Mouse (Mus musculus) myocyte (in vitro differentiated cells): ENCODE data around the gene Srd5a1. TPM values are rescaled to one million over a fixed set of nuclear protein-coding genes. Genes with fewer than 3 reads are reported as not detected.

Source experiments
- H3K27me3 ChIP-seq: one replicate; pipeline ENCODE4 v1.6.1; 2011; ENCODE audit not compliant: control insufficient read depth, insufficient read depth, insufficient read length
- H3K36me3 ChIP-seq: one replicate; pipeline ENCODE4 v1.6.1; 2011; ENCODE audit not compliant: control insufficient read depth, insufficient read depth
- H3K4me2 ChIP-seq: one replicate; pipeline ENCODE4 v1.6.1; 2011; ENCODE audit warnings: low read depth, control low read depth
- H3K4me3 ChIP-seq: one replicate; pipeline ENCODE4 v1.5.1; 2011; ENCODE audit warnings: mild to moderate bottlenecking, control low read depth, moderate library complexity
- H3K79me2 ChIP-seq: one replicate; pipeline ENCODE4 v1.6.1; 2011; ENCODE audit not compliant: control insufficient read depth, insufficient read depth
- H3ac ChIP-seq: one replicate; pipeline ENCODE4 v1.6.1; 2011; ENCODE audit not compliant: control insufficient read depth, insufficient read length
- CEBPB ChIP-seq: IDR thresholded peaks from 2 replicates; pipeline ENCODE4 v1.6.1; 2011; ENCODE audit warnings: mild to moderate bottlenecking, moderate library complexity; ENCODE audit not compliant: poor library complexity, insufficient read depth, severe bottlenecking
- E2F4 ChIP-seq: IDR thresholded peaks from one replicate; pipeline ENCODE4 v1.6.1; 2011; ENCODE audit warnings: mild to moderate bottlenecking, control low read depth, moderate library complexity; ENCODE audit not compliant: insufficient read depth
- MAX ChIP-seq: IDR thresholded peaks from one replicate; pipeline ENCODE4 v1.6.1; 2011; ENCODE audit warnings: low read depth, mild to moderate bottlenecking, control low read depth
- MYOD1 ChIP-seq, 3 experiments: IDR thresholded peaks; one replicate each; pipeline ENCODE4 v1.6.1; 2011; ENCODE audit warnings: control low read depth in 2 of 3, low read depth in 2 of 3, mild to moderate bottlenecking in 2 of 3, moderate library complexity in 1 of 3; ENCODE audit not compliant: insufficient read length in 2 of 3, control insufficient read depth in 1 of 3
- MYOG ChIP-seq, 3 experiments: IDR thresholded peaks; one replicate each; pipeline ENCODE4 v1.6.1; 2011; ENCODE audit warnings: control low read depth in 2 of 3, low read depth in 2 of 3, mild to moderate bottlenecking in 2 of 3; ENCODE audit not compliant: insufficient read length in 2 of 3, control insufficient read depth in 1 of 3, insufficient read depth in 1 of 3
- POLR2A ChIP-seq: IDR thresholded peaks from one replicate; pipeline ENCODE4 v1.6.1; 2011; ENCODE audit warnings: low read depth, mild to moderate bottlenecking, control low read depth, moderate library complexity; ENCODE audit not compliant: insufficient read length
- POLR2AphosphoS2 ChIP-seq: IDR thresholded peaks from one replicate; pipeline ENCODE4 v1.6.1; 2011; ENCODE audit warnings: low read depth, control low read depth; ENCODE audit not compliant: insufficient read length
- REST ChIP-seq: IDR thresholded peaks from one replicate; pipeline ENCODE4 v1.6.1; 2011; ENCODE audit warnings: mild to moderate bottlenecking, control low read depth, moderate library complexity; ENCODE audit not compliant: insufficient read depth, insufficient read length
- SRF ChIP-seq: IDR thresholded peaks from one replicate; pipeline ENCODE4 v1.6.1; 2011; ENCODE audit warnings: low read depth; ENCODE audit not compliant: control insufficient read depth, insufficient read length
- TCF12 ChIP-seq: IDR thresholded peaks from one replicate; pipeline ENCODE4 v1.6.1; 2011; ENCODE audit warnings: mild to moderate bottlenecking, control low read depth; ENCODE audit not compliant: poor library complexity, insufficient read depth, severe bottlenecking
- TCF3 ChIP-seq: IDR thresholded peaks from one replicate; pipeline ENCODE4 v1.6.1; 2011; ENCODE audit warnings: low read depth, control low read depth; ENCODE audit not compliant: insufficient read length
- USF1 ChIP-seq: IDR thresholded peaks from one replicate; pipeline ENCODE4 v1.6.1; 2011; ENCODE audit warnings: low read depth, mild to moderate bottlenecking, control low read depth, moderate library complexity
- polyA plus RNA-seq: library from polyadenylated mRNA; unstranded; fragments of >200 nt; fragmentation: generic; extraction: Trizol; gene quantifications from one replicate; pipeline ENCODE4 v1.2.1, GENCODE M21; 2012; ENCODE audit warnings: missing spikeins

Gene Srd5a1
- polyA plus RNA-seq, 1 experiment = 2.7 TPM

DNA sequence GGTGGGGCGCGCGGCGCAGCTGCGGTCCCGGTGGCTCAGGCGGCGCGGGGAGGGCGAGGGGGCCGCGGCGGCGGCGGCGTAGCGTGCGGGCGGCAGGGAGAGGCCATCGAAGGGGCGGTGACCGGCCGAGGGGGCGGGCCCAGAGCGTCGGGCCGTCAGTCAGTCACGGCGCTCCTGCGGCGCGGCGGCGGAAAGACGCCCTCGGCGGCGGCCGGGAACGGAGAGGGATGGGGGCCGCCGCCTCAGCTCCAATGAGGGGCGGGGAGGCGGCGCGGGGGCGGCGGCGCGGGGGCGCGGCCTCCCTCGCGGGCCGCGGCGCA is 76.9 kb downstream of the Srd5a1 start, which contains the start of gene Tent4a:
TSS of gene Tent4a (minus strand) at position 284 of the 320 bp plus-strand sequence.
- Histone ChIP-seq H3K79me2 (peaks cover 40% of the 10 kb centered on the region), H3K27me3 (no peaks in the 10 kb centered on the region), H3K36me3 (no peaks in the 10 kb centered on the region), H3ac (peak within 1 kb of the TSS; percentile 94), H3K4me2 (peak within 1 kb of the TSS; percentile 92), H3K4me3 (peak within 1 kb of the TSS; percentile 58)
- no peak for TF ChIP-seq CEBPB
- peak in 1 of 3 experiments; percentile 25 for TF ChIP-seq MYOD1 (IDR thresholded peaks at IDR 0.05; ENCODE audit: control insufficient read depth in 1 of 3, insufficient read length in 2 of 3, low read depth in 2 of 3)

DNA sequence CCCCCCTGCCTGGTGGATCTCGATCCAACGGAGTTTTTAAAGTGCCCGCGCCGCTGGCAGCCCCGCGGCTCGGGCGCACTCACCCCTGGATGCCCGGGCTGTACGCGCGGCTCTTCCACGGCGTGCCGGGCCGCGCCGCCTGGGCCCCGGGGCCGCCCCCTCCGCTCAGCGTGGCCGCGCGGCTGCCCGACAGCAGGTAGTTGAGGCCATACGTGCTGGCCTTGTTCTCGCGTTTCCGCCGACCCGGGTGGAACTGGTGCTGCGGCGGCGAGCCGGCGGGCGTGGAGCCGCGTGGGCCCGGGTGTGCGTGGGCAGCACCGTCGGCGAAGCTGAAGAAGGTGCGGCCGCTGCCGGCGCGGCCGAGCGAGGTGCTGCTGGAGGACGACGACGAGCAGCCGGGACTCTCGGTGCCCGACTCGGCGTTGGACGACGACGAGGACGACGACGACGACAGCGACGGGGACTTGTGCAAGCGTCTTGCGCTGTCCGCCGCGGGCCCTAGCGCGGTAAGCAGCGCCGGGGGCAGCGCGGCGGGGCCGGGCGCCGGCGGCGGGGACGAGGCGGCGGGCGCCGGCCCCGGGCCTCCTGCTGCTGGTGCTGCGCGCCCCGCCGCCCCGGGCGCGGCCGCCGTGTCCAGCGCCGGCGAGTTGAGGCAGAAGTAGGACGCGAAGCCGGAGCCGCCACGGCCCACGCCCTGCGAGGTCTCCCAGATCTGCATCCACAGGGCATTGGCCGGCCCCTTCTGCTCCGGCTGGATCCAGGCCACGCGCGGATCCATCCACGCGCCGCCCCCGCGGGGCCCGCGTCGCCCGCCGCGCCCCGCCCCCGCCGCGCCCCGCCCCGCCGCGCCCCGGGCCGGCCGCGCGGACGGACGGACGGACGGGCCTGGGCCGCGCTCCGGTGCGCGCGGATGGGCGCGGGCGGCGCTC is 77.6 kb downstream of the Srd5a1 start, which contains the start of gene Nsun2:
TSS of gene Nsun2 (plus strand) at position 342 of the 929 bp plus-strand sequence.
- Histone ChIP-seq H3K27me3 (no peaks in the 10 kb centered on the region), H3K4me2 (peak within 1 kb of the TSS; percentile 92), H3K36me3 (no peaks in the 10 kb centered on the region), H3K79me2 (peaks cover 46% of the 10 kb centered on the region), H3ac (peak within 1 kb of the TSS; percentile 94), H3K4me3 (peak within 1 kb of the TSS; percentile 58)
- TF ChIP-seq MAX (no peak), MYOG (IDR thresholded peaks at IDR 0.05; ENCODE audit: control insufficient read depth in 1 of 3, insufficient read depth in 1 of 3, insufficient read length in 2 of 3, low read depth in 2 of 3) (peak in 1 of 3 experiments; percentile 2), POLR2A (peak; percentile 71), MYOD1 (IDR thresholded peaks at IDR 0.05; ENCODE audit: control insufficient read depth in 1 of 3, insufficient read length in 2 of 3, low read depth in 2 of 3) (peak in 1 of 3 experiments; percentile 14), CEBPB (no peak), USF1 (no peak), E2F4 (peak; percentile 60)

DNA sequence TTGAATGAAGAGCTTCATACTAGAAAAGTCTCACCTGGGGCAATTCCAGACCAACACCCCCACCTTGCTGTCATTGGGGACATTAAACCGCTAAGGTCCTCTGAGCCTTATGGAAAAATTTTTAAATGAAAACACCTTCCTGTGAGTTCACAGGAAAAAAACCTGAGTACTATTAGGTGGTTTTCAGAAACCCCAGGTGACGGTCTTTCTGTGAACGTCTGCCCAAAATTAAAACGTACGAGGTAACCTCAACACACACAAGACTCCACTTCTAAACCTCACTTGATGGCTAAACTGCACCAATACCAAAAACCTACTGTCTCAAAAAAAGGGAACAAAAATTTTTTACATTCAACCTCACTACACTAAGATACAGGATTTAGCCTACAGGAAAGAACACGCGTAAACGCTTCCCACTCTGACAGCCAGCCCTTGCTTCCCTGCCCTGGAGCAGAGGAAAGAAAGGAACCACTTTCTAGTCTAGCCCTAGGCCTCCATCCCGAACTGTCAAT is 78.3 kb downstream of the Srd5a1 start:
- Histone ChIP-seq H3K79me2 (peaks cover 54% of the 10 kb centered on the region), H3K4me3 (peak overlapping the region; percentile 58), H3K4me2 (peak overlapping the region; percentile 92), H3K36me3 (no peaks in the 10 kb centered on the region), H3K27me3 (no peaks in the 10 kb centered on the region), H3ac (peak overlapping the region; percentile 94)
- TF ChIP-seq USF1 = no peak
- TF ChIP-seq TCF12 = no peak
- no peak for TF ChIP-seq SRF
- no peak for TF ChIP-seq MAX
- TF ChIP-seq MYOD1 (IDR thresholded peaks at IDR 0.05; ENCODE audit: control insufficient read depth in 1 of 3, insufficient read length in 2 of 3, low read depth in 2 of 3) = no peak
- no peak for TF ChIP-seq TCF3
- no peak for TF ChIP-seq POLR2AphosphoS2
- TF ChIP-seq POLR2A = no peak
- TF ChIP-seq MYOG (IDR thresholded peaks at IDR 0.05; ENCODE audit: control insufficient read depth in 1 of 3, insufficient read depth in 1 of 3, insufficient read length in 2 of 3, low read depth in 2 of 3) = no peak
- TF ChIP-seq CEBPB = no peak
- TF ChIP-seq E2F4 = no peak
- no peak for TF ChIP-seq REST

DNA sequence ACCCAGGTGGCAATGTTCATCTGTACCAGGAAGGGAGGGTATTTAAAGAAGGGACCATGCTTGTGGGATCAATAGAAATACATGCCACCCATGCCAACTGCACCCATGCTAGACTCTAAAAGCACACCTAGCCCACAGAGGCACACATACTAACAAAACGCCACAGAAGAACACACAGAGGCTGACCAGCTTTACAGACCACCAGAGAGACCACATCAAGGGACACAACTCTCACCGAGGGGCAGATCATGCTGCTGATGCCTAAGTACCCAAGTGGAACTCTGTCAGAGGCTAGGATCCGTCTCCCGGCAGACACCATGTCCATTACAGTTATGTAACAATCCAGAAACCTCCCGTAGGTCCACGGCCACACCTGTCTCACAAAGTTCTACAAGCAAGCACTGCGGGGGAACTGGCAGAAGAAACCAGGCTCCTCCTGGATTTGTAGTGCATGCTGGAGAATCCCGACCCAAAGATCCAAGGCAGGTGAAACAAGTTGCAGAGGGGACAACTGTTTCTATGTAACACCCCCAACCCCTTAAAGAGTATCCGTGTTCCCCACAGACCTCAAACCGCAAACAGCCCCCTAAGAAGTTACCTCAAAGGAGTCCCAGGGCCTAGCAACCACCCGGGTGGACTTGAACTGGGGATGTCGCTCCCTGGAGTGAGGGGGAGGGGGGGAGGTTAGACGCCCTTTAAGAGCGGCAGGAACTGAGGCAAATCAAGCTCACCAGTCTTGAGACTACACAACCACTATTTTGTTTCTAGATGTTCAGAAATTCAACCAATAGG is 78.9 kb downstream of the Srd5a1 start:
- H3K36me3 ChIP-seq = no peaks in the 10 kb centered on the region
- no peaks in the 10 kb centered on the region for H3K27me3 ChIP-seq
- H3ac ChIP-seq = no peak overlapping the region
- peak overlapping the region; percentile 58 for H3K4me3 ChIP-seq
- H3K79me2 ChIP-seq = peaks cover 60% of the 10 kb centered on the region
- peak overlapping the region; percentile 92 for H3K4me2 ChIP-seq
- TF ChIP-seq USF1 = no peak
- TF ChIP-seq SRF = no peak
- no peak for TF ChIP-seq POLR2AphosphoS2
- no peak for TF ChIP-seq MAX
- TF ChIP-seq POLR2A = no peak
- TF ChIP-seq E2F4 = no peak

DNA sequence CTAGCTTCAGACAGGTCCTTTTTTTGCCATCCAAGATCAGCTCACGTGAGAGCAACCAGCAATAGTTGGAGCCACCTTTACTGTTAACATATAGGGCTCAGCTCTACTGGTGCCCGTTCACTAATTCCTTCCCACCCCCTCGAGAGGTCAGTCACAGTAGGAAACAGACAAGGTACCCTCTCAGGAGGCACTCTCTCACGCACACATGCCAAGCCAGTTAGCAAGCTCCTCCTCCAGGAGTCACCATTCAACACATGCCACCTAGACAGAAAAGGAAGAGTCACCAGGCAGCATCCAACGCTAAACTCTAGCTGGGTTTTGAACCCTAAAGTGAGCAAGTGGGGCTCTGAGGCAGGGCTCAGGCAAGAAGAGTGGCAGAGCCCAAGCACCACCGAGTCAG is 79.8 kb downstream of the Srd5a1 start:
- H3K27me3 ChIP-seq = no peaks in the 10 kb centered on the region
- H3K4me2 ChIP-seq = peak overlapping the region; percentile 92
- peak overlapping the region; percentile 58 for H3K4me3 ChIP-seq
- H3ac ChIP-seq = no peak overlapping the region
- TF ChIP-seq E2F4 = no peak
- no peak for TF ChIP-seq SRF
- TF ChIP-seq MAX = no peak
- no peak for TF ChIP-seq CEBPB
- TF ChIP-seq POLR2A = no peak
- TF ChIP-seq TCF12 = no peak
- no peak for TF ChIP-seq POLR2AphosphoS2
- TF ChIP-seq MYOG (IDR thresholded peaks at IDR 0.05; ENCODE audit: control insufficient read depth in 1 of 3, insufficient read depth in 1 of 3, insufficient read length in 2 of 3, low read depth in 2 of 3) = no peak
- no peak for TF ChIP-seq USF1
- no peak for TF ChIP-seq TCF3
- no peak for TF ChIP-seq MYOD1 (IDR thresholded peaks at IDR 0.05; ENCODE audit: control insufficient read depth in 1 of 3, insufficient read length in 2 of 3, low read depth in 2 of 3)
- no peak for TF ChIP-seq REST
- peaks cover 69% of the 10 kb centered on the region for H3K79me2 ChIP-seq
- no peaks in the 10 kb centered on the region for H3K36me3 ChIP-seq
